Mouse (Mus musculus): Measurements from ENCODE around the gene Mrap2. TPM values are rescaled to one million over a fixed set of nuclear protein-coding genes. Genes with fewer than 3 reads are reported as not detected.

The Mrap2 gene
- polyA plus RNA-seq, 2 experiments, result 0.14 to 0.22 TPM

DNA sequence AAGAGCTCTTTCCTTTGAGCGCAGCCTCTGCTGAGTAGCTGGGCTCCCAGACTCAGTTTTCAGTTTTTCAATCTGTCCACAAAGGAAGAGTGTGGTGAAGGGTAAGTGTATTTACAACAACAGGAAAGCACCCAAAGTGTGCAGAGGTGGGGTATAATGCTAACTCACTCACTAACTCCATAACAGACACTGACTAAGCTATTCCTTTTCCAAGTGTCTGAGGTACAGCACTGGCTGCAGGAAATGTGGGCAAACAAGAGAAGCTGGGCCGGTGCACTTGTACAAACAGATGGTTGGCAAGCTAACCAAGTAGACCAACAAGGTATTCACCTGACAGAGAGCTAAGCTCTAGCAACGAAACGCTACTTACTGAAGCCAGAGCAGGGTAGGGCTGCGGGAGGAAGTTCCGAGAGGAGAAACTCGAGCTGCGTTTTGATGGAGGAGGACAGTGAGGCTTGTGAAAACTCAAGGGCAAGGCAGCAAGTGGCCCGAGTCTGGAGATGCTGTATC lies 66.8 kb downstream of the Mrap2 start:
- no peak overlapping the region for H3K27ac ChIP-seq (replicated peaks; ENCODE audit: low read depth, low read length)

GRCm38 (mm10) chr9:87213204-87213603 lies 69.1 kb downstream of the Mrap2 start:
- no peak for TF ChIP-seq POLR2A (IDR thresholded peaks at IDR 0.05; ENCODE audit: borderline replicate concordance, extremely low read depth, insufficient read depth, insufficient read length)
- no peaks in the 10 kb centered on the region for H3K27me3 ChIP-seq (ENCODE audit: control insufficient read depth, insufficient read depth, low read length)
- H3K4me1 ChIP-seq (ENCODE audit: control insufficient read depth, insufficient read depth, low read length), result no peaks in the 10 kb centered on the region
- WGBS, result 83% methylated on average over 4 of the region's 4 CpGs
- H3K9me3 ChIP-seq (ENCODE audit: control insufficient read depth, low read length), result no peaks in the 10 kb centered on the region
- no peak overlapping the region for H3K4me2 ChIP-seq (replicated peaks; ENCODE audit: low read depth, low read length, severe bottlenecking)
- peaks cover 28% of the 10 kb centered on the region for H3K36me3 ChIP-seq (ENCODE audit: control insufficient read depth, insufficient read depth, low read length)
- no peak for ATAC-seq (ENCODE audit: low FRiP score, low read depth)
- no peak overlapping the region for H3K9ac ChIP-seq (ENCODE audit: low read depth, low read length, severe bottlenecking)
- DNase-seq (ENCODE audit: low spot score), result no peak
- H3K27ac ChIP-seq (replicated peaks; ENCODE audit: low read depth, low read length), result no peak overlapping the region
- no peak overlapping the region for H3K4me3 ChIP-seq (replicated peaks; ENCODE audit: low read length)

More for the DNA sequence above, 66.8 kb downstream of the Mrap2 start:
- no peak for TF ChIP-seq POLR2A (IDR thresholded peaks at IDR 0.05; ENCODE audit: borderline replicate concordance, extremely low read depth, insufficient read depth, insufficient read length)
- Histone ChIP-seq H3K9me3 (ENCODE audit: control insufficient read depth, low read length) (no peaks in the 10 kb centered on the region), H3K4me1 (ENCODE audit: control insufficient read depth, insufficient read depth, low read length) (no peaks in the 10 kb centered on the region), H3K9ac (ENCODE audit: low read depth, low read length, severe bottlenecking) (no peak overlapping the region), H3K4me2 (replicated peaks; ENCODE audit: low read depth, low read length, severe bottlenecking) (no peak overlapping the region), H3K36me3 (ENCODE audit: control insufficient read depth, insufficient read depth, low read length) (peaks cover 29% of the 10 kb centered on the region), H3K4me3 (replicated peaks; ENCODE audit: low read length) (no peak overlapping the region), H3K27me3 (ENCODE audit: control insufficient read depth, insufficient read depth, low read length) (no peaks in the 10 kb centered on the region)
- no peak for DNase-seq (ENCODE audit: low spot score)
- no peak for ATAC-seq (ENCODE audit: low FRiP score, low read depth)
- WGBS, result 95% methylated on average over 9 of the region's 9 CpGs

Other genes starting within 250 kb of the Mrap2 start
- not detected in 2 replicates for gene Ripply2, start 128.8 kb upstream of the Mrap2 start, polyA plus RNA-seq (2012; rRNA removed)
- not detected in 2 replicates for gene Ripply2, start 128.8 kb upstream of the Mrap2 start, polyA plus RNA-seq (2014; fragmentation: Nextera tagmentation; extraction: Ambion mirVana)
- 17.7 and 18.0 TPM in 2 replicates for gene Cyb5r4, start 122.3 kb upstream of the Mrap2 start, polyA plus RNA-seq (2012; rRNA removed)
- gene Cyb5r4, start 122.3 kb upstream of the Mrap2 start, polyA plus RNA-seq (2014; fragmentation: Nextera tagmentation; extraction: Ambion mirVana), result 41.8 and 43.0 TPM in 2 replicates
- 4.7 and 5.5 TPM in 2 replicates for gene Cep162, start 111.2 kb downstream of the Mrap2 start, polyA plus RNA-seq (2012; rRNA removed)
- 5.3 and 6.0 TPM in 2 replicates for gene Cep162, start 111.2 kb downstream of the Mrap2 start, polyA plus RNA-seq (2014; fragmentation: Nextera tagmentation; extraction: Ambion mirVana)

All from limb, embryonic 14.5 days (tissue).